Mouse (Mus musculus) liver, embryonic 12.5 days (tissue): ENCODE results near the gene Batf. TPM values are rescaled to one million over a fixed set of nuclear protein-coding genes. Genes with fewer than 3 reads are reported as not detected.
A peak's percentile ranks its signal among the peaks of the same experiment; 100 is the strongest.
"Not testable (repeated sequence)": the region's sequence is repeated elsewhere in the genome, so short reads cannot be mapped to it uniquely, and the experiment has no call there.

ENCODE experiments used
- ATAC-seq: fragments of 200-750 bp; cut with Nextera tagmentation; 2 replicates; pipeline ENCODE4 v1.8.0; 2017; ENCODE audit warnings: moderate number of reproducible peaks, mild to moderate bottlenecking, moderate library complexity
- H3K27ac ChIP-seq: fragments of 300-500 bp; sonication (generic); 2 replicates; pipeline ENCODE4 v1.5.1; 2016; ENCODE audit warnings: mild to moderate bottlenecking
- H3K27me3 ChIP-seq: fragments of 300-500 bp; sonication (generic); replicated peaks from 2 replicates; pipeline ENCODE4 v1.6.1; 2016; ENCODE audit warnings: mild to moderate bottlenecking, moderate library complexity
- H3K36me3 ChIP-seq: fragments of 300-500 bp; sonication (generic); 2 replicates; pipeline ENCODE4 v1.6.1; 2016; ENCODE audit warnings: mild to moderate bottlenecking, moderate library complexity
- H3K4me1 ChIP-seq: fragments of 300-500 bp; sonication (generic); 2 replicates; pipeline ENCODE4 v1.6.1; 2016
- H3K4me2 ChIP-seq: fragments of 300-500 bp; sonication (generic); 2 replicates; pipeline ENCODE4 v1.6.1; 2016; ENCODE audit warnings: mild to moderate bottlenecking, moderate library complexity
- H3K4me3 ChIP-seq: fragments of 300-500 bp; sonication (generic); 2 replicates; pipeline ENCODE4 v1.5.1; 2016; ENCODE audit warnings: mild to moderate bottlenecking, moderate library complexity
- H3K9ac ChIP-seq: fragments of 300-500 bp; sonication (generic); 2 replicates; pipeline ENCODE4 v1.6.1; 2016; ENCODE audit warnings: mild to moderate bottlenecking, moderate library complexity
- H3K9me3 ChIP-seq: fragments of 300-500 bp; sonication (generic); replicated peaks from 2 replicates; pipeline ENCODE4 v1.6.1; 2016; ENCODE audit warnings: mild to moderate bottlenecking, moderate library complexity
- WGBS: fragments of 180-500 bp; shearing (Covaris S2); methylation state at CpG from one replicate; pipeline ENCODE4 v1.1.7; 2016; ENCODE audit not compliant: insufficient replicate concordance; 5-methylcytosine and 5-hydroxymethylcytosine counted together
- polyA plus RNA-seq: library from polyadenylated mRNA; unstranded; fragments of >200 nt; fragmentation: Nextera tagmentation; extraction: Ambion mirVana; gene quantifications from 2 replicates; pipeline ENCODE4 v1.2.1, GENCODE M21; 2016

Gene Batf
- polyA plus RNA-seq, 1 experiment from 2014 or later: 5.2 TPM

DNA sequence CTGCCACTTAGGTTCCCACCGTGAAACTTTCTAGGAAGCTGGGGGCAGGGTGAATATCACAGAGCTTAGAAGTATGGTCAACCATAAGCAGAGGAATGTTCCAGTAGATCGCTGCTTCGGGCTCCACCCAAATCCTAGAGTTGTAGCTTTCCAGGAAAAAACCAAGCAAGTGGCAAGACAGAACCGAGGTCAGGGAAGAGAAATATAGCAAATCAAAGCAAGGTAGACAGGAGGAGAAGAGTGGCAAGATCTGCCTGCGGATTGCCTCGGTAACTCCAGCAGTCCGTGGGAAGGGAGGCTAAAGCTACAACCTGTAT lies 706 bp downstream of the Batf start:
- peak overlapping the region; percentile 45 for H3K4me3 ChIP-seq
- H3K36me3 ChIP-seq: no peaks in the 10 kb centered on the region
- ATAC-seq: no peak
- 0 out of 2 replicates have a peak overlapping the region, but pooled peaks have one; percentile 36 for H3K9ac ChIP-seq
- peaks cover 3% of the 10 kb centered on the region; the same call in 1 of the 2 replicates for H3K27me3 ChIP-seq
- H3K9me3 ChIP-seq: no peaks in the 10 kb centered on the region
- peaks cover 8% of the 10 kb centered on the region for H3K4me1 ChIP-seq
- WGBS: 32% methylated on average over 7 of the region's 7 CpGs
- H3K4me2 ChIP-seq: peak overlapping the region; percentile 59
- no peak overlapping the region for H3K27ac ChIP-seq

DNA sequence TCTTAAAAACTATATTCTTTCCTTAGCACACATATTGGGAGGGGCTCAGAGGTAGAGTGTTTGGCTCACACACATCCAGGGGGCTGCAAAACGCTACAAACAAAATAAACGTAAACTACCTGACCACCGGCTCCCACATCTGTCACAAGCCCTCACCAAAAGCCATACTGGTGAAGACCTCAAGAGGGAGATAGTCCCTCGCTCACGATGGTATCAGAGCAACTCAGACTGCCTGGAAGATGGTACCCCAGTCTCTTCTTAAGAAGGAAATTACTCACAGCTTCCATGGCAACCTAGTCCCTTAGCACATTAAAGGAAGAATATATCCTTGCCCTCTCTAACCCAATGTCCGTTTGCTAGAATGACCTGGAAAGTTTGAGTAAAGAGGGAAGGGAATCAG lies 1.4 kb downstream of the Batf start:
- WGBS: 34% methylated on average over 6 of the region's 6 CpGs
- no peaks in the 10 kb centered on the region for H3K9me3 ChIP-seq

GRCm38 (mm10) chr12:85695787-85696186 lies 9.3 kb downstream of the Batf start:
- Histone ChIP-seq H3K4me3 (no peak overlapping the region), H3K4me2 (no peak overlapping the region), H3K4me1 (no peaks in the 10 kb centered on the region), H3K27me3 (no peaks in the 10 kb centered on the region), H3K36me3 (no peaks in the 10 kb centered on the region), H3K9ac (no peak overlapping the region), H3K27ac (no peak overlapping the region), H3K9me3 (no peaks in the 10 kb centered on the region)
- WGBS: 70% methylated on average over 2 of the region's 2 CpGs
- no peak for ATAC-seq

More for the DNA sequence above, 1.4 kb downstream of the Batf start:
- no peak for ATAC-seq
- H3K4me3 ChIP-seq: no peak overlapping the region
- no peaks in the 10 kb centered on the region for H3K36me3 ChIP-seq
- H3K27me3 ChIP-seq: peaks cover 3% of the 10 kb centered on the region; the same call in 1 of the 2 replicates
- H3K4me2 ChIP-seq: no peak overlapping the region
- no peak overlapping the region for H3K9ac ChIP-seq
- no peak overlapping the region for H3K27ac ChIP-seq
- peaks cover 8% of the 10 kb centered on the region for H3K4me1 ChIP-seq

DNA sequence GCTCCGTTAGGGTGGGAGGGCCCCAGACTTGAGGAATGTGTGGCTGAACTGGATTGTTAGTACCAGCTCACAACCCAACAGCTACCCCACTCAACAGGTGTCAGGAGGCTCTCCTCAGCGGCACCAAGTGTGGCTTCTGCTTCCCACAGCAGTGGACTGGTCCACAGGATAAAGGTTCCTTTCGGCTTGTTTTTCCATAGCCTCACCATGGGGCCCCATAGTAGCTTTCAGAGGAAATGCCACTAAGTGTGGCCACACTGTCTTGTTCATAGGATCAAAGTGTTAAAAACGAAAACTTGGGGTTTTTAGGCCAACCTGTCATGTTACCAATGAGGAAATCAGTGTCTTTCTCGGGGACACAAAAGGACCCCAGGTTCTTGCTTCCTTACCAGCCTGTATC lies 10.0 kb downstream of the Batf start:
- H3K4me2 ChIP-seq: no peak overlapping the region
- H3K4me1 ChIP-seq: no peaks in the 10 kb centered on the region
- no peak overlapping the region for H3K9ac ChIP-seq
- H3K27me3 ChIP-seq: no peaks in the 10 kb centered on the region
- H3K36me3 ChIP-seq: no peaks in the 10 kb centered on the region
- H3K9me3 ChIP-seq: no peaks in the 10 kb centered on the region
- ATAC-seq: no peak
- H3K4me3 ChIP-seq: no peak overlapping the region
- H3K27ac ChIP-seq: no peak overlapping the region
- WGBS: 77% methylated on average over 5 of the region's 5 CpGs

- not testable (repeated sequence) for H3K36me3 ChIP-seq, H3K27me3 ChIP-seq, H3K4me3 ChIP-seq, H3K27ac ChIP-seq, H3K9ac ChIP-seq, H3K4me1 ChIP-seq, H3K9me3 ChIP-seq
- H3K4me2 ChIP-seq: peak overlapping the region; percentile 45
- WGBS: 49% methylated on average over 14 of the region's 37 CpGs
- ATAC-seq: peak; percentile 88
These were observed 11.7 kb downstream of the Batf start for GRCm38 (mm10) chr12:85698179-85698578.

- Histone ChIP-seq H3K9me3 (no peaks in the 10 kb centered on the region), H3K4me3 (no peak overlapping the region), H3K9ac (no peak overlapping the region), H3K27ac (no peak overlapping the region), H3K27me3 (no peaks in the 10 kb centered on the region), H3K4me2 (no peak overlapping the region), H3K36me3 (no peaks in the 10 kb centered on the region), H3K4me1 (peaks cover 11% of the 10 kb centered on the region)
- ATAC-seq: no peak
- 68% methylated on average over 6 of the region's 6 CpGs for WGBS
These were observed 13.8 kb downstream of the Batf start for GRCm38 (mm10) chr12:85700191-85700841.

DNA sequence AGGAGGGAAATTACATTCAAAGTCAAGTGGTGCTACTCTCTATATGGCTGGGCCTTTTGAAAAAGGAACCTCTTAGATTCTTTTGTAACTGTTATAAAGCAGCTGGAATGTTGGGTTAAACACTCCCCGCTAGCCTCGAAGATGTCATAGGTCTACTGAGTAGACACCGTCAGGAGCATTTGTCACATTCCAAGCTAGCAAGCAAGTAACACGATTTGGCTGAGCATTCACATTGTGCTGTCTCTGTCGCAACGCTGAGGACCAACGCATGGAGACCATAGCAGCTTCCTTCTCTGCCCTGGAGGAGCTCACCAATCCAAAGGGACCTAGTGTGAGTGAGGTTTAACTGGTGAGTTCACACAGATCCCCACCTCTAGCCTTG lies 14.4 kb downstream of the Batf start:
- no peaks in the 10 kb centered on the region for H3K9me3 ChIP-seq
- H3K27me3 ChIP-seq: no peaks in the 10 kb centered on the region
- H3K27ac ChIP-seq: no peak overlapping the region
- ATAC-seq: no peak
- no peak overlapping the region for H3K4me2 ChIP-seq
- peaks cover 16% of the 10 kb centered on the region for H3K4me1 ChIP-seq
- 79% methylated on average over 7 of the region's 7 CpGs for WGBS
- no peak overlapping the region for H3K4me3 ChIP-seq
- H3K36me3 ChIP-seq: no peaks in the 10 kb centered on the region
- H3K9ac ChIP-seq: no peak overlapping the region

GRCm38 (mm10) chr12:85702166-85703055 lies 15.9 kb downstream of the Batf start:
- no peak overlapping the region for H3K4me3 ChIP-seq
- no peaks in the 10 kb centered on the region for H3K9me3 ChIP-seq
- ATAC-seq: no peak
- H3K27me3 ChIP-seq: peaks cover 7% of the 10 kb centered on the region; the same call in 1 of the 2 replicates
- no peak overlapping the region for H3K4me2 ChIP-seq
- peaks cover 19% of the 10 kb centered on the region for H3K4me1 ChIP-seq
- H3K27ac ChIP-seq: no peak overlapping the region
- no peak overlapping the region for H3K9ac ChIP-seq
- no peaks in the 10 kb centered on the region for H3K36me3 ChIP-seq
- 74% methylated on average over 15 of the region's 15 CpGs for WGBS

GRCm38 (mm10) chr12:85703507-85703906 lies 17.0 kb downstream of the Batf start:
- ATAC-seq: no peak
- Histone ChIP-seq H3K9ac (no peak overlapping the region), H3K36me3 (no peaks in the 10 kb centered on the region), H3K4me1 (peaks cover 19% of the 10 kb centered on the region), H3K27ac (no peak overlapping the region), H3K9me3 (no peaks in the 10 kb centered on the region), H3K27me3 (peaks cover 11% of the 10 kb centered on the region; the same call in 1 of the 2 replicates), H3K4me2 (no peak overlapping the region), H3K4me3 (no peak overlapping the region)
- 63% methylated on average over 3 of the region's 3 CpGs for WGBS

- Histone ChIP-seq H3K9ac (no peak overlapping the region), H3K27ac (peak overlapping the region; percentile 82), H3K4me2 (peak overlapping the region; percentile 78), H3K36me3 (no peaks in the 10 kb centered on the region), H3K27me3 (peaks cover 11% of the 10 kb centered on the region; the same call in 1 of the 2 replicates), H3K4me1 (peaks cover 19% of the 10 kb centered on the region), H3K9me3 (no peaks in the 10 kb centered on the region), H3K4me3 (peak overlapping the region; percentile 56; the same call in 1 of the 2 replicates)
- ATAC-seq: no peak
- WGBS: 34% methylated on average over 7 of the region's 7 CpGs
These were observed 18.1 kb downstream of the Batf start for GRCm38 (mm10) chr12:85704566-85704965.

- Histone ChIP-seq H3K9ac (peak overlapping the region; percentile 63), H3K4me1 (peaks cover 19% of the 10 kb centered on the region), H3K27me3 (peaks cover 11% of the 10 kb centered on the region; the same call in 1 of the 2 replicates), H3K27ac (peak overlapping the region; percentile 82), H3K9me3 (no peaks in the 10 kb centered on the region), H3K4me2 (peak overlapping the region; percentile 78), H3K4me3 (peak overlapping the region; percentile 56), H3K36me3 (no peaks in the 10 kb centered on the region)
- WGBS: 2% methylated on average over 20 of the region's 20 CpGs
- ATAC-seq: peak; percentile 87
These were observed 18.7 kb downstream of the Batf start for GRCm38 (mm10) chr12:85705002-85705830.
